Mouse (Mus musculus) adrenal gland, adult 8-10 months (tissue): ENCODE results near the gene Cavin4. TPM values are rescaled to one million over a fixed set of nuclear protein-coding genes. Genes with fewer than 3 reads are reported as not detected.

Experiments used
- DNase-seq: peaks from one replicate; pipeline ENCODE4 v3.0.0; 2022
- total RNA-seq, 4 experiments: library from RNA; stranded (reverse); gene quantifications; 2 replicates each; pipeline ENCODE4 v1.2.4; 2022

The Cavin4 gene
- total RNA-seq, result under 1 TPM in 3 of 4 experiments, not detected in 1; 0.12 to 0.54 (median 0.15) TPM

- DNase-seq, result no peak
These were observed at the start of gene Cavin4 for GRCm38 (mm10) chr4:48663271-48663670. Gene Cavin4, plus strand, starts transcription at chr4:48663514.

DNA sequence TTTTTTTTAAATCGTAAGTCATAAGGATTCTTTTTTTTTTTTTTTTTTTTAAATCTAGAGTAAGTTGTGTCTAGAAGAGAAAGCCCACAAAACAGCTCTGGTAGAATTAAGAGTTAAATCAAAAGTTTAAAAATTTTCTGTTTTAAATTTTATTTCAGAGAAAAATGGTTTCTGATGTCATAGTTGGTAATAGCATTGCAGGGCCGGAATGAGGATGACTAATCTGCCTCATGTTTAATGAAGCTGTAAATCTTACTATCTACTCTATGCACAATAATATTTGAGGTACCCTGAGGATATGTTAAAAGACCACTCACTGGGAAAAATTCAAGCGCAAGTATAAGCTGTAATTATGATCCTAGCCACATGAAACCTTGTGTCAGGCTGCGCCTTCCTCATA is 47.8 kb upstream of the Cavin4 start:
- no peak for DNase-seq

- no peak for DNase-seq
These were observed 46.1 kb upstream of the Cavin4 start for GRCm38 (mm10) chr4:48617201-48617600.

DNA sequence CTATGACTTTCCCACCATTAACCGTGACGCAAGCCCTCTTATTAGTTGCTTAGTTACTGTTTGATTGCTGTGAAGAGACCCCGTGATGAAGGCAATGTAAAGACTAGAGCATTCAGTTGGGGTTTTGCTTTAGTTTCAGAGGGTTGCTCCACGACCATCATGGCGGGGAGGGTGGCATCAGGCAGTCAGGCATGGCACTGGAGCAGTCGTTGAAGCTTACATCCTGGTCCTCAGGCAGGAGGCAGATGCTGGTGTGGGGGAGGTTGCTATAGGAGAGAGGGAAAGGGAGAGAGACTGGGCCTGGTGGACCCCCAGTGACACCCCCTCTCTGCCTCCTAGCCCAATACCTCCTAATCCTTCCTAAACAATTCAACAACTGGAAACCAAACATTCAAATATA is 43.2 kb upstream of the Cavin4 start:
- DNase-seq, result no peak

DNA sequence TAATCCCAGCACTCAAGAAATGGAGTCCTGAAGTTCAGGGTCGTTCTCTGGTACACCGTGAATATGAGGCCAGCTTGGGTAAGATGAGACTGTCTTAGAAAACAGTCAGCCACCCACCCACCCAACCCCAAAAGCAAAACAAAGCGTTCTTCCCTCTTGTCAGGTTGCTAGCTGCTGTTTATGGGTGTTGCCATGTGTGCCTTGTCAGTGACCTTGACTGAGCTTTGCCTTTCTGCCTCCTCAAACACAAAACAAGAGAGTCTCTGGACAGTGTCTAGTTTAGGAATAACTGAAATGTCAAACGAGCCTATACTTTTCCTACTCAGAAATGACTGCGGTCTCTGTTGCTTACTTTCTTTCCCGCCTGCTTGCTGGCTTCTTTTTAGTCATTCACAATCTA is 41.1 kb upstream of the Cavin4 start:
- no peak for DNase-seq

- DNase-seq, result peak; percentile 12
These were observed 40.4 kb upstream of the Cavin4 start for GRCm38 (mm10) chr4:48622946-48623345.

- no peak for DNase-seq
These were observed 38.4 kb upstream of the Cavin4 start for GRCm38 (mm10) chr4:48624961-48625360.

GRCm38 (mm10) chr4:48625836-48626235 is 37.5 kb upstream of the Cavin4 start:
- no peak for DNase-seq

DNA sequence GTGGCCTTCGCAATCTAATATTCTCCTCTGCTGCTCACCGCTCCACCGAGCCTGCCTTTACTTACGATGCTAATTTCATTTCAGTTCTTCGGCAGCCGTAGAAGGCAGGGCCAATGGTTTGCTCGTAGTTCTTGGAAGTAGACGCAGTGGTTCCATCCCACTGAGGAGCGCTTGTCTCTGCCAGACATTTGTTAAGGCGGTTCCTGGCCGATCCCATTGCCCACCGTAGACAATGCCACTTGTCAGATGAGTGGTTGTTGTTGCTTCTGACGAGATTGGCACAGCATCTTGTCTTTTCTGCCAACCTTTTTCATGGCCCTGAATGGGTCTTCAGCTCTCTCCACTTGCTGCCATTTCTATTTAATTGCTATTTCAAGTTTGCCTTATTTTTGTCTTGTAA is 33.9 kb upstream of the Cavin4 start:
- DNase-seq, result no peak

DNA sequence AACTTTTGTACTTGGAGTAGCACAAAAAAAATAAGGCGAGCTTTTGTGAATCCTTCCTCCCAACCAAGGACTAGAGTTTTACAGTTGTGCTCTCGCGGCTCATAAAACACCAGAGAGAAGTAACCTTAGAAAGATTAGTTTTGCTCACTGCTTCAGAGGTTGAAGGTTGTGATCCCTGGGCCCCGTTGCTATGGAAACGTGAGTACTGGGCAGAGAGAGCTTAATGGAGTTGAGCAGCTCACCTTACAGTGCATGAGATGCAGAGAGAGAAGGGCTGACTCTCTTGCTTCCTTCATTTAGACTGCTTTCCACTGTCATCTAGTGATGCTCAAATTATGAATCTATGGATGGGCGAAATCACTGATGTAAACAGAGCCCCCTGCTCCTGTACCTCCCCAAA is 29.8 kb upstream of the Cavin4 start:
- no peak for DNase-seq

DNA sequence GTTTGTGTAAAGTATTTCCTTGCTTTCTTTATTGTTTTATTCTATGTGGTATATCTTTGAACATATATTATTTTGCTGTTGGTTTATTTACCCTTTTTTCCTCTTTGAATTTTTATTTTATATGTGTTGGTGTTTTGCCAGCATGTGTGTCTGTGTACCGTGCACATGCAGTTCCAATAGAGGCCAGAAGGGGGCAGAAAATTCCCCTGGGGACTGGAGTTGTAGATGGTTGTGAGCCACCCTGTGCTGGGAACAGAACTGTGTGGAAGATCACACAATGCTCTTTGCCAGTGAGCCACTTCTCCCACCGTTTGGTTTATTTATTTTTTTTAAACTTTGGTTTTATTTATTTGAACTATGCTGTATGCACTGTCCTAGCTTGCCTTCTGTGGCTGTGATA is 29.3 kb upstream of the Cavin4 start:
- DNase-seq, result no peak

GRCm38 (mm10) chr4:48636831-48637230 is 26.5 kb upstream of the Cavin4 start:
- DNase-seq, result no peak

DNA sequence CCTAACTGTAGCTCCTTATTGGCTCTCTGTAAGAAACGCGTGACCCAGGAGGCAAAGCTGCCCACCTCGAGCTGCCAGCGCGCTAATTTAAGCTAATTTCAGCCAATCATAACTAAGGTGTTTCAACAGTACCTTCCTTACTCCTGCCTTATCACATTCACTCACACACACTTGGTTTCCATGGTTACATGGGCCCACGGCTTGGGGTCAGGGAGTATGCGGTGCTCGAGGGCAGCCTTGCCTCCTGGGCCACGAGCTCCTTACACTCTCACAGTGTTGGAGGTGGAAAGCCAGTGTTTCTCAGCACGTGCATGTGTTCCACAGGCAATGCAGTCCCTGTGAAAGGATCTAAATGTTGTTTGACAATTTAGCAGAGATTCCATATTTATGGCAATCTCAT is 25.2 kb upstream of the Cavin4 start:
- DNase-seq, result no peak

- no peak for DNase-seq
These were observed 23.8 kb upstream of the Cavin4 start for GRCm38 (mm10) chr4:48639503-48639902.

GRCm38 (mm10) chr4:48643801-48644200 is 19.5 kb upstream of the Cavin4 start:
- no peak for DNase-seq

GRCm38 (mm10) chr4:48646143-48646542 is 17.2 kb upstream of the Cavin4 start:
- DNase-seq, result no peak

- no peak for DNase-seq
These were observed 12.5 kb upstream of the Cavin4 start for GRCm38 (mm10) chr4:48650617-48651360.

DNA sequence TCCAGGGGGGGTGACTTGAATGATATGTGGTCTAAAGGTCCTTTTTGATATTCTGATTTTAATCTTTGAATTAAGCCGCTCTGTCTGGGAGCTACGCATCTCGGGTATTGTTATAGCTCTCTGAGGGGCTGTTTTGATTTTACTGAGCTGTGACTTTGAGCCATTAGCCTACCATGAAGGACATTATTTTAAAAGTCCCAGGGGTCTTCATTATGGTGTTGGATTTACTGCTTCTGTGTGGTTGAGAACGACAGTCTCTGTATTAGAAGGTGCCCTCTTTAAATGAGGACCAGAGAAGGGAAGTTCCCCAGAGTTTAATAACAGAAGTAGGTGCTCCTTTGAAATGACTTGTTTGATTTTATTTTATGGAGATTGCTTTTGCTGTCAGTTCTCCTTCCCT is 9.2 kb upstream of the Cavin4 start:
- no peak for DNase-seq

GRCm38 (mm10) chr4:48656530-48656929 is 6.8 kb upstream of the Cavin4 start:
- no peak for DNase-seq

- no peak for DNase-seq
These were observed 3.2 kb upstream of the Cavin4 start for GRCm38 (mm10) chr4:48660144-48660543.

DNA sequence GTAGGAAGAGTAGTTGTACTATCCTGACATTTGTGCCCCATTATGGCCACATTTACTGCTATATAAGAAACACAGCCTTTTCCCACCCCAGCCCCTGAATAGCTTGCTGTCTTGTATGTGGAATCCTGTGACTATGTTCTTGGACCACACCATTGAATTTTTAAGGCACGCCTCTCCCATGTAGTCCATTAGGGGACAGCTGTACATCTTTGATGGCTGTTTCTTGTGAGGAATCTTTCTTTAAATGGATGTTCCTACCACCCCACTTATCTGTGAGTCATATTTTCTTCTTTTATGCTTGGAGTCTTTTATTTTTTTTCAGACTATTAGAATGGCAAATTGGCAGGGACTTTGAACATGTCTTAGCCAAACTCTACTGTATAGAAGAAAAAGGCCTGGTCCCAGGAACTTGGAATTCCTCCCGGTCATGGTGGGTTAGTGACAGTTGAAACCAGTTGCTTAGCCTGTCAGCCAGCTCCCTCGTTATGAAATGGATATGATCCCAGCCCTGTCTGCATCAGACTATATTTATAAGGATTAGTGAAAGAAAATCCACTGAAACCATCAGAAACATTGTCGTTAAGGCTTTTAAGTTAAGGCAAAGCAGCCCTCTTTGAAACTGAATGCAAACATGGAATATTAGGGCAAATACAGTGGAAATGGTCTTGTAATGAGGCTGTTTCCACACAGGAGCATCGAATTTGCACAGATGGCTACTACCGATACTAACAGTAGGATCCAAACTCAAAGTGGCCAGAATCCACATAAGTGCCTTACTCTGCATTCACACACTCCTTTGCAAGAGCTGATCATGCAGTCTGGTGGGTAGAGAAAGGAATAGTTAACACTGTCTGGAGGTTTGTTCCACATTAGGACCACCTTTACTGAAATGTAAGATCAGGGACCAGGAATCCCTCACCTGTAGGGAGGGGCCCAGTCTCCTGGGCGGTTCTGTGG is 2.4 kb upstream of the Cavin4 start:
- no peak for DNase-seq

- DNase-seq, result no peak
These were observed 707 bp downstream of the Cavin4 start for GRCm38 (mm10) chr4:48664021-48664420.

DNA sequence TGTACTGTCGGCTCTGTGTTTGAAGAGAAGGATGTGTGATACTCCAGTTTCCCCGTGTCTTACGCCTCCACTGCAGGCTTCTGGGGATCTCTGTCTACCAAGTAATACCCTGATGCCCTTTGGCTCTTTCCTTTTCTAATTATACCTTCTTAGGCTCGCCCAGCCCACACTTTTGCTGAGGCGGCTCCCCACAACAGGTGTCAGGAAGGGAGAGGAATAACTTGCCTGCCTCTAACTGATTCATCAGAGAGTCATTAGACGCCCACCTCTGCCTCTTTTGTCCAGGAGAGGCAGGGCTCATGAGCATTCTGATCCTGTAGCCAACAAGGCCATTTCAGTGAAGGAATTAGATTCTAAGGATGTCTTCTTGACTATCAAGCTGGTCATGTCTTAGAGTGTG is 4.0 kb downstream of the Cavin4 start:
- no peak for DNase-seq

- DNase-seq, result no peak
These were observed 9.6 kb downstream of the Cavin4 start for GRCm38 (mm10) chr4:48672915-48673314.
